Comparison of ENCODE assay signal across 17 mouse cellular contexts in genomic region chr11:121282911-121283310, GRCm38 (mm10). TPM values are rescaled to one million over a fixed set of nuclear protein-coding genes. Genes with fewer than 3 reads are reported as not detected.
DNase-seq lines count a peak whose midpoint lies in the region; ATAC-seq and TF ChIP-seq lines count a peak whose summit lies in the region.
"Had no signal": no experiment of that assay in that cellular context is flagged by ENCODE, and none has a peak within 500 bp of the region (broad histone marks: within the 10 kb centered on the region; RNA-seq: fewer than 3 reads in every experiment).

No protein-coding gene starts in this region.

- peaks cover 12% of the 10 kb centered on the region for H3K36me3 ChIP-seq in heart, embryonic 11.5 days (ENCODE audit: control insufficient read depth, insufficient read depth, low read length)
- peaks cover 42% of the 10 kb centered on the region for H3K36me3 ChIP-seq in lung, embryonic 14.5 days (ENCODE audit: insufficient read depth)
- peaks cover 25% of the 10 kb centered on the region for H3K36me3 ChIP-seq in intestine, postnatal 0 days (ENCODE audit: control insufficient read depth, insufficient read depth)
- peaks cover 19% of the 10 kb centered on the region for H3K36me3 ChIP-seq in stomach, embryonic 14.5 days (ENCODE audit: control insufficient read depth, insufficient read depth, low read length)
- H3K36me3 ChIP-seq in limb, embryonic 10.5 days = peaks cover 73% of the 10 kb centered on the region

- H3K9me3 ChIP-seq in heart, embryonic 11.5 days (replicated peaks; ENCODE audit: control insufficient read depth, low read length) = no peaks in the 10 kb centered on the region
- H3K9me3 ChIP-seq in lung, embryonic 14.5 days (ENCODE audit: low read depth, low read length) = no peaks in the 10 kb centered on the region
- no peaks in the 10 kb centered on the region for H3K9me3 ChIP-seq in intestine, postnatal 0 days (ENCODE audit: control insufficient read depth)
- no peaks in the 10 kb centered on the region for H3K9me3 ChIP-seq in stomach, embryonic 14.5 days (ENCODE audit: control insufficient read depth, low read depth, low read length)
- no peaks in the 10 kb centered on the region for H3K9me3 ChIP-seq in limb, embryonic 10.5 days (replicated peaks)
- H3K9me3 ChIP-seq: embryonic facial prominence, embryonic 15.5 days; midbrain, embryonic 15.5 days had no signal

- TF ChIP-seq CTCF in lung, embryonic 14.5 days (IDR thresholded peaks at IDR 0.05; ENCODE audit: low read depth) = no peak
- TF ChIP-seq CTCF in intestine, postnatal 0 days (IDR thresholded peaks at IDR 0.05; ENCODE audit: low read depth) = no peak

- 0 out of 2 replicates have a peak overlapping the region, but pooled peaks have one; percentile 8 for H3K4me3 ChIP-seq in heart, embryonic 11.5 days (ENCODE audit: low read depth, low read length)
- no peak overlapping the region for H3K4me3 ChIP-seq in lung, embryonic 14.5 days (ENCODE audit: low read depth, low read length)
- H3K4me3 ChIP-seq in intestine, postnatal 0 days (ENCODE audit: low read depth, low read length) = no peak overlapping the region
- no peak overlapping the region for H3K4me3 ChIP-seq in stomach, embryonic 14.5 days (ENCODE audit: low read depth, low read length)
- H3K4me3 ChIP-seq in limb, embryonic 10.5 days = no peak overlapping the region
- H3K4me3 ChIP-seq: embryonic facial prominence, embryonic 15.5 days; midbrain, embryonic 15.5 days had no signal

- intact Hi-C loops in heart, postnatal 14 days (cut with DNase I) = no loop called here

- WGBS in heart, embryonic 11.5 days (ENCODE audit: insufficient replicate concordance) = 24% methylated on average over 6 of the region's 6 CpGs
- WGBS in lung, embryonic 14.5 days = 71% methylated on average over 6 of the region's 6 CpGs
- WGBS in intestine, postnatal 0 days = 49% methylated on average over 6 of the region's 6 CpGs
- 75% methylated on average over 6 of the region's 6 CpGs for WGBS in stomach, embryonic 14.5 days
- 90% methylated on average over 6 of the region's 6 CpGs for WGBS in limb, embryonic 10.5 days

- H3K4me2 ChIP-seq in heart, embryonic 11.5 days = peak overlapping the region; percentile 49
- no peak overlapping the region for H3K4me2 ChIP-seq in lung, embryonic 14.5 days
- peak overlapping the region; percentile 27 for H3K4me2 ChIP-seq in intestine, postnatal 0 days (replicated peaks; ENCODE audit: low read depth)
- no peak overlapping the region for H3K4me2 ChIP-seq in stomach, embryonic 14.5 days (replicated peaks; ENCODE audit: low read depth, low read length)
- H3K4me2 ChIP-seq: embryonic facial prominence, embryonic 15.5 days; midbrain, embryonic 15.5 days had no signal

- no peaks in the 10 kb centered on the region for H3K27me3 ChIP-seq in heart, embryonic 11.5 days (ENCODE audit: control insufficient read depth, insufficient read depth, low read length)
- no peaks in the 10 kb centered on the region for H3K27me3 ChIP-seq in lung, embryonic 14.5 days (ENCODE audit: insufficient read depth, low read length)
- H3K27me3 ChIP-seq in intestine, postnatal 0 days (replicated peaks; ENCODE audit: control insufficient read depth, insufficient read depth, low read length) = no peaks in the 10 kb centered on the region
- no peaks in the 10 kb centered on the region for H3K27me3 ChIP-seq in stomach, embryonic 14.5 days (ENCODE audit: control insufficient read depth, insufficient read depth, low read length)
- no peaks in the 10 kb centered on the region for H3K27me3 ChIP-seq in limb, embryonic 10.5 days (ENCODE audit: low read depth, poor library complexity, severe bottlenecking)
- H3K27me3 ChIP-seq: embryonic facial prominence, embryonic 15.5 days; midbrain, embryonic 15.5 days had no signal

- peak overlapping the region; percentile 59; the same call in 1 of the 2 replicates for H3K9ac ChIP-seq in heart, embryonic 11.5 days (ENCODE audit: low read depth, low read length)
- no peak overlapping the region for H3K9ac ChIP-seq in lung, embryonic 14.5 days
- H3K9ac ChIP-seq in intestine, postnatal 0 days (ENCODE audit: low read depth, low read length) = no peak overlapping the region
- no peak overlapping the region for H3K9ac ChIP-seq in stomach, embryonic 14.5 days (replicated peaks; ENCODE audit: low read depth, low read length)
- H3K9ac ChIP-seq: embryonic facial prominence, embryonic 15.5 days; midbrain, embryonic 15.5 days had no signal

- DNase-seq in heart, postnatal 14 days = no peak
- no peak for DNase-seq in lung, embryonic 14.5 days
- no peak for DNase-seq in lung, postnatal 4 days
- DNase-seq in right cerebral cortex, postnatal 10 days (ENCODE audit: low spot score in 2 of 2) = no peak
- DNase-seq in limb, embryonic 10.5 days (ENCODE audit: low spot score) = no peak
- DNase-seq: cerebellum, adult 18-20 months; kidney, adult 8-10 months; kidney, postnatal 4 days; layer of hippocampus, postnatal 36 days; right cerebral cortex, postnatal 14 days; thymus, adult 18-20 months had no signal

- 0 out of 2 replicates have a peak, but pooled peaks have one; percentile 48 for ATAC-seq in heart, embryonic 11.5 days (replicated peaks; ENCODE audit: insufficient number of reproducible peaks, low FRiP score, low TSS enrichment)
- ATAC-seq in lung, embryonic 14.5 days (ENCODE audit: insufficient read depth) = no peak
- ATAC-seq in intestine, postnatal 0 days = peak; percentile 25; the same call in 1 of the 2 replicates
- peak; percentile 46 for ATAC-seq in stomach, embryonic 14.5 days (ENCODE audit: insufficient number of reproducible peaks, insufficient read depth, low FRiP score, low read depth)
- ATAC-seq: hindbrain, embryonic 16.5 days; midbrain, embryonic 15.5 days had no signal

- H3K27ac ChIP-seq in heart, embryonic 11.5 days (ENCODE audit: low read depth, low read length) = peak overlapping the region; percentile 75
- 0 out of 2 replicates have a peak overlapping the region, but pooled peaks have one; percentile 4 for H3K27ac ChIP-seq in lung, embryonic 14.5 days (ENCODE audit: low read depth)
- peak overlapping the region; percentile 46; the same call in 1 of the 2 replicates for H3K27ac ChIP-seq in intestine, postnatal 0 days (ENCODE audit: low read depth, low read length)
- peak overlapping the region; percentile 6; the same call in 1 of the 2 replicates for H3K27ac ChIP-seq in stomach, embryonic 14.5 days (ENCODE audit: low read length)
- no peak overlapping the region for H3K27ac ChIP-seq in limb, embryonic 10.5 days
- H3K27ac ChIP-seq: embryonic facial prominence, embryonic 15.5 days; midbrain, embryonic 15.5 days had no signal

- H3K4me1 ChIP-seq in heart, embryonic 11.5 days (ENCODE audit: control insufficient read depth, insufficient read depth, low read length) = peaks cover 32% of the 10 kb centered on the region
- no peaks in the 10 kb centered on the region for H3K4me1 ChIP-seq in lung, embryonic 14.5 days (ENCODE audit: insufficient read depth)
- H3K4me1 ChIP-seq in intestine, postnatal 0 days (replicated peaks; ENCODE audit: control insufficient read depth, insufficient read depth, low read length) = no peaks in the 10 kb centered on the region
- no peaks in the 10 kb centered on the region for H3K4me1 ChIP-seq in stomach, embryonic 14.5 days (ENCODE audit: control insufficient read depth, insufficient read depth, low read length)
- no peaks in the 10 kb centered on the region for H3K4me1 ChIP-seq in limb, embryonic 10.5 days
- H3K4me1 ChIP-seq: embryonic facial prominence, embryonic 15.5 days had no signal

RNA-seq across cellular contexts. Expression of gene Foxk2, which starts 23.1 kb away (rescaled TPM):
- polyA plus RNA-seq in heart, embryonic 11.5 days (2014; fragmentation: Nextera tagmentation; extraction: Ambion mirVana) = 8.4 and 8.6 TPM in 2 replicates
- total RNA-seq in heart, postnatal 14 days (2021) = 10 to 100 TPM; 19.9 to 23.7 TPM
- polyA plus RNA-seq in lung, embryonic 14.5 days (2014; fragmentation: Nextera tagmentation; extraction: Ambion mirVana) = 11.3 and 11.6 TPM in 2 replicates
- polyA plus RNA-seq in intestine, postnatal 0 days (2015; fragmentation: Nextera tagmentation; extraction: Ambion mirVana) = 3.7 TPM in 2 replicates
- 9.6 and 11.6 TPM in 2 replicates for polyA plus RNA-seq in stomach, embryonic 14.5 days (2014; fragmentation: Nextera tagmentation; extraction: Ambion mirVana)
- polyA plus RNA-seq in limb, embryonic 10.5 days (2016; fragmentation: Nextera tagmentation; extraction: Ambion mirVana) = 11.0 and 11.1 TPM in 2 replicates

RNA-seq across cellular contexts. Expression of gene Narf, which starts 45.9 kb away (rescaled TPM):
- 51.3 and 61.0 TPM in 2 replicates for polyA plus RNA-seq in heart, embryonic 11.5 days (2014; fragmentation: Nextera tagmentation; extraction: Ambion mirVana)
- total RNA-seq in heart, postnatal 14 days (2021) = 100 to 1,000 TPM; 102 to 103 TPM
- 39.6 and 44.7 TPM in 2 replicates for polyA plus RNA-seq in lung, embryonic 14.5 days (2014; fragmentation: Nextera tagmentation; extraction: Ambion mirVana)
- 13.5 and 13.9 TPM in 2 replicates for polyA plus RNA-seq in intestine, postnatal 0 days (2015; fragmentation: Nextera tagmentation; extraction: Ambion mirVana)
- polyA plus RNA-seq in stomach, embryonic 14.5 days (2014; fragmentation: Nextera tagmentation; extraction: Ambion mirVana) = 43.2 and 53.8 TPM in 2 replicates
- 40.8 and 60.4 TPM in 2 replicates for polyA plus RNA-seq in limb, embryonic 10.5 days (2016; fragmentation: Nextera tagmentation; extraction: Ambion mirVana)

RNA-seq across cellular contexts. Expression of gene Cybc1, which starts 53.8 kb away (rescaled TPM):
- polyA plus RNA-seq in heart, embryonic 11.5 days (2014; fragmentation: Nextera tagmentation; extraction: Ambion mirVana) = 20.5 and 21.7 TPM in 2 replicates
- 10 to 100 TPM; 10.1 to 12.1 TPM for total RNA-seq in heart, postnatal 14 days (2021)
- 29.1 and 35.7 TPM in 2 replicates for polyA plus RNA-seq in lung, embryonic 14.5 days (2014; fragmentation: Nextera tagmentation; extraction: Ambion mirVana)
- polyA plus RNA-seq in intestine, postnatal 0 days (2015; fragmentation: Nextera tagmentation; extraction: Ambion mirVana) = 21.0 and 23.2 TPM in 2 replicates
- polyA plus RNA-seq in stomach, embryonic 14.5 days (2014; fragmentation: Nextera tagmentation; extraction: Ambion mirVana) = 36.9 and 40.6 TPM in 2 replicates
- polyA plus RNA-seq in limb, embryonic 10.5 days (2016; fragmentation: Nextera tagmentation; extraction: Ambion mirVana) = 29.4 and 33.8 TPM in 2 replicates

Comparison
In these comparisons a context has a peak if more than half of its experiments do, and no peak if none do; other contexts are left out.
1. H3K4me2 ChIP-seq: peak in heart, embryonic 11.5 days (single experiment) and intestine, postnatal 0 days (single experiment); none in lung, embryonic 14.5 days (single experiment) and stomach, embryonic 14.5 days (single experiment).